Mouse (Mus musculus) E14TG2a.4 (cell line): ENCODE measurements around the gene Arl2bp.

ENCODE experiments used
- CTCF ChIP-seq: conservative IDR thresholded peaks from 2 replicates; pipeline ENCODE4 v1.5.1; 2014; ENCODE audit warnings: low read length
- NANOG ChIP-seq: IDR thresholded peaks from 2 replicates; pipeline ENCODE4 v1.6.1; 2014; ENCODE audit warnings: borderline replicate concordance, low read length, mixed read lengths
- POU5F1 ChIP-seq: IDR thresholded peaks from 2 replicates; pipeline ENCODE4 v1.6.1; 2014; ENCODE audit warnings: low read length, borderline replicate concordance

DNA sequence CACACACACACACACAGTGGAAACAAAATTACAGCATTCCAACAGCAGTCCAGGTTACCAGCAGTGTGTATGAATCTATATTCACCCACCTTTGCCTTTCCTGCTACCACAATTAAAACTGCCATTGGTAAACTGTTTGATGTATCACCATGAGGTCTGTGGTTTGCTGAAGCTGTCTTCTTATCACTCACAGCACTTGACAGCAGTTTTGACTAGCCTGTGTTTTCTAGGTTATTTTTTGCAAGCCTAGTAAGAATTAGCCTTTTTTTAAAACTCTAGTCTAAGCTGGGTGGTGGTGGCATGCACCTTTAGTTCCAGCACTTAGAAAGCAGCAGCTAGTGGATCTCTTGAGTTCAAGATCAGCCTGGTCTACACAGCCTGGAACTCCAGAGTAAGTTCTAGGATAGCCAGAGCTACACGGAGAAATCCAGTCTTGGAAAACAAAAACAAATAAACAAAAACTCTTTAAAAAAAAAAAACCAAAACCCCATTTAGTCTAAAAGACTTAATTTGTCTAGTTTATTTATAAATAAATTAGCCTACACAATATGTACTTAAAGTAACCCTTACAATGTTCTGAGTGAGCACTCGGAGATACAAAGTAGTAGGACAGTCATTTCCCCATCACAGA, 32.7 kb upstream of the Arl2bp start:
- TF ChIP-seq CTCF (no peak), POU5F1 (no peak), NANOG (no peak)
